Mouse (Mus musculus): ENCODE data around the gene Dbn1. TPM values are rescaled to one million over a fixed set of nuclear protein-coding genes. Genes with fewer than 3 reads are reported as not detected.
A peak's percentile ranks its signal among the peaks of the same experiment; 100 is the strongest.
"Not testable (repeated sequence)": the region's sequence is repeated elsewhere in the genome, so short reads cannot be mapped to it uniquely, and the experiment has no call there.

Gene Dbn1
- polyA plus RNA-seq, 1 experiment, result 108 TPM

DNA sequence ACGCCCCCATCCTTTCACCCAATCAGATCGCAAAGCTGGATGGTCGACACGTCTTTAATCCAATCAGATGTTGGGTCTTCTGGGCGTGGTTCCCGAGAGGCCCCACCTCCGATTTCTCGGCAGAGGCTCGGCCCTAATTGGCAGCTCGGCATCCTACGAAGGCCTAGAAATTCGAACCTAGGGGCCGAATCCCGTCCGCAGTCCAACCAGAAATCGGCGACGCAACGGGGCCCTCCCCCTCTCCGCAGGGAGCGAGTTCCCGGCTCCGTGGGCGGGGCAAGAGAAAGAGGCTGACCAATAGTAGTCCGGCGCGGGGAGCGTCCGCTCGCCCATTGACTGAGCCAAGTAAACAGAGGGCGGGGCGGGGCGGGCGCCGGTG, 43.0 kb downstream of the Dbn1 start, which contains the start of gene Grk6:
TSS of gene Grk6 (plus strand) at position 136 of the 379 bp plus-strand sequence.
- Histone ChIP-seq H3K4me1 (ENCODE audit: control insufficient read depth, insufficient read depth, low read length) (no peaks in the 10 kb centered on the region), H3K4me3 (replicated peaks; ENCODE audit: insufficient read depth, low read depth, low read length) (peak within 1 kb of the TSS; percentile 87), H3K27ac (ENCODE audit: insufficient read depth, low read length) (peak within 1 kb of the TSS; percentile 81), H3K27me3 (ENCODE audit: control insufficient read depth, insufficient read depth, low read length) (no peaks in the 10 kb centered on the region)
- TF ChIP-seq CTCF (IDR thresholded peaks at IDR 0.05; ENCODE audit: borderline replicate concordance, insufficient read depth, low read depth, low read length) (no peak), POLR2A (IDR thresholded peaks at IDR 0.05; ENCODE audit: borderline replicate concordance, insufficient read depth, low read length) (no peak)
- 0% methylated on average over 32 of the region's 35 CpGs for WGBS
- peak; percentile 99 to 100 for DNase-seq

- under 1% methylated on average over 32 of the region's 33 CpGs for WGBS
- H3K27ac ChIP-seq (ENCODE audit: insufficient read depth, low read length), result peak overlapping the region; percentile 55; the same call in 1 of the 2 replicates
- DNase-seq, result no peak
- H3K27me3 ChIP-seq (ENCODE audit: control insufficient read depth, insufficient read depth, low read length), result no peaks in the 10 kb centered on the region
- peak overlapping the region; percentile 76 for H3K4me3 ChIP-seq (replicated peaks; ENCODE audit: insufficient read depth, low read depth, low read length)
- no peak for TF ChIP-seq CTCF (IDR thresholded peaks at IDR 0.05; ENCODE audit: borderline replicate concordance, insufficient read depth, low read depth, low read length)
- TF ChIP-seq POLR2A (IDR thresholded peaks at IDR 0.05; ENCODE audit: borderline replicate concordance, insufficient read depth, low read length), result peak; percentile 71; the same call in 1 of the 2 replicates
- no peaks in the 10 kb centered on the region for H3K4me1 ChIP-seq (ENCODE audit: control insufficient read depth, insufficient read depth, low read length)
These were observed 43.5 kb downstream of the Dbn1 start for GRCm38 (mm10) chr13:55444286-55444936.

GRCm38 (mm10) chr13:55443799-55444285, 44.1 kb downstream of the Dbn1 start:
- H3K27me3 ChIP-seq (ENCODE audit: control insufficient read depth, insufficient read depth, low read length), result no peaks in the 10 kb centered on the region
- no peak for TF ChIP-seq CTCF (IDR thresholded peaks at IDR 0.05; ENCODE audit: borderline replicate concordance, insufficient read depth, low read depth, low read length)
- no peak for TF ChIP-seq POLR2A (IDR thresholded peaks at IDR 0.05; ENCODE audit: borderline replicate concordance, insufficient read depth, low read length)
- no peak for DNase-seq
- H3K27ac ChIP-seq (ENCODE audit: insufficient read depth, low read length), result no peak overlapping the region; the same call in 1 of the 2 replicates
- WGBS, result 35% methylated on average over 9 of the region's 9 CpGs
- no peaks in the 10 kb centered on the region for H3K4me1 ChIP-seq (ENCODE audit: control insufficient read depth, insufficient read depth, low read length)
- peak overlapping the region; percentile 76 for H3K4me3 ChIP-seq (replicated peaks; ENCODE audit: insufficient read depth, low read depth, low read length)

GRCm38 (mm10) chr13:55437111-55437629, 50.7 kb downstream of the Dbn1 start:
- not testable (repeated sequence) for DNase-seq; H3K4me3 ChIP-seq (replicated peaks; ENCODE audit: insufficient read depth, low read depth, low read length); H3K27ac ChIP-seq (ENCODE audit: insufficient read depth, low read length); H3K4me1 ChIP-seq (ENCODE audit: control insufficient read depth, insufficient read depth, low read length); H3K27me3 ChIP-seq (ENCODE audit: control insufficient read depth, insufficient read depth, low read length)
- WGBS, result 81% methylated on average over 15 of the region's 15 CpGs

DNA sequence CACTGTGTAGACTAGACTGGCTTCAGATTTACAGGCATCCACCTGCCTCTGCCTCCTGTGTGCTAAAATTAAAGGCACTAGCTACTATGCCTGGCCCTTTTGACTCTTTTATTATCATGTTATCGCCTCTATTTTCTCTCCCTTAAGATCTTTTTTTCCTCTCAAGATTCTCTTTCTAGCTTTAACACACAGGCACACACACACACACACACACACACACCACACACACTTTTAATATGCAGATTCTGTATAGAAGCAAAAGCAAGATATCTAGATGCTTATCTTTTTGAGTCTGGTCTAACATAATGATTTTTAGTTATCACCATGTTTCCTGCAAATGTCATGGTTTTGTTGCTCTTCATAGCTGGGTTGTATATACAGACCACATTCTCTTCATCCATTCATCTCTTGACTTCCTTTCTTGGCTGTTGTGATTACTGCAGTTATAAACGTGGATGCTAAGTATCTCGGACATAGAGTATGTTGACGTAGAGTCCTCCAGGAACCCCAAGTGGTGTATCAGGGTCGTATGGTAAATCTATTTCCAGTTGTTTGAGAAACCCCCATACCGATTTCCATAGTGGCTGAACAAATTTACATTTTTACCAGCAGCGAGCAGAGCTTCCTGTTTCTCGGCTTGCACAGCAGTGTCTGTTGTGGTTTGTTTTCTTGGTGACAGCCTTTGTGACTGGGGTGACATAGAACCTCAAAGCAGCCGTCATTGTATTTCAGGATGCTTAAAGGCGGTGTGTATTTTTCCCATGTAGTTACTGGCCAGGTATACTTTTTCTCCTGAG, 55.8 kb downstream of the Dbn1 start:
- Histone ChIP-seq H3K4me3 (replicated peaks; ENCODE audit: insufficient read depth, low read depth, low read length) (no peak overlapping the region), H3K4me1 (ENCODE audit: control insufficient read depth, insufficient read depth, low read length) (no peaks in the 10 kb centered on the region), H3K27ac (ENCODE audit: insufficient read depth, low read length) (no peak overlapping the region), H3K27me3 (ENCODE audit: control insufficient read depth, insufficient read depth, low read length) (no peaks in the 10 kb centered on the region)
- DNase-seq, result no peak
- WGBS, result 71% methylated on average over 10 of the region's 10 CpGs
- TF ChIP-seq POLR2A (IDR thresholded peaks at IDR 0.05; ENCODE audit: borderline replicate concordance, insufficient read depth, low read length), result no peak
- no peak for TF ChIP-seq CTCF (IDR thresholded peaks at IDR 0.05; ENCODE audit: borderline replicate concordance, insufficient read depth, low read depth, low read length)

- no peaks in the 10 kb centered on the region for H3K4me1 ChIP-seq (ENCODE audit: control insufficient read depth, insufficient read depth, low read length)
- H3K27ac ChIP-seq (ENCODE audit: insufficient read depth, low read length), result no peak overlapping the region
- WGBS, result 76% methylated on average over 2 of the region's 2 CpGs
- TF ChIP-seq CTCF (IDR thresholded peaks at IDR 0.05; ENCODE audit: borderline replicate concordance, insufficient read depth, low read depth, low read length) (no peak), POLR2A (IDR thresholded peaks at IDR 0.05; ENCODE audit: borderline replicate concordance, insufficient read depth, low read length) (no peak)
- H3K27me3 ChIP-seq (ENCODE audit: control insufficient read depth, insufficient read depth, low read length), result no peaks in the 10 kb centered on the region
- no peak overlapping the region for H3K4me3 ChIP-seq (replicated peaks; ENCODE audit: insufficient read depth, low read depth, low read length)
- no peak for DNase-seq
These were observed 57.3 kb downstream of the Dbn1 start for GRCm38 (mm10) chr13:55430566-55430965.

GRCm38 (mm10) chr13:55429226-55429888, 58.6 kb downstream of the Dbn1 start:
- Histone ChIP-seq H3K27ac (ENCODE audit: insufficient read depth, low read length) (no peak overlapping the region), H3K4me3 (replicated peaks; ENCODE audit: insufficient read depth, low read depth, low read length) (no peak overlapping the region), H3K4me1 (ENCODE audit: control insufficient read depth, insufficient read depth, low read length) (no peaks in the 10 kb centered on the region), H3K27me3 (ENCODE audit: control insufficient read depth, insufficient read depth, low read length) (no peaks in the 10 kb centered on the region)
- no peak for DNase-seq
- WGBS, result 82% methylated on average over 12 of the region's 12 CpGs
- no peak for TF ChIP-seq POLR2A (IDR thresholded peaks at IDR 0.05; ENCODE audit: borderline replicate concordance, insufficient read depth, low read length)
- TF ChIP-seq CTCF (IDR thresholded peaks at IDR 0.05; ENCODE audit: borderline replicate concordance, insufficient read depth, low read depth, low read length), result no peak

Data from cerebellum, adult 2 months (tissue).